Mouse (Mus musculus) C2C12 (cell line): Measurements from ENCODE around the gene Rad9b.

Experiments
- CEBPB ChIP-seq: IDR thresholded peaks from one replicate; pipeline ENCODE4 v1.6.1; 2011; ENCODE audit warnings: low read depth, mild to moderate bottlenecking, control low read depth, moderate library complexity
- CTCF ChIP-seq: IDR thresholded peaks from one replicate; pipeline ENCODE4 v1.5.1; 2011; ENCODE audit not compliant: control insufficient read depth, insufficient read depth, insufficient read length
- FOSL1 ChIP-seq: IDR thresholded peaks from one replicate; pipeline ENCODE4 v1.8.0; 2011; ENCODE audit warnings: mild to moderate bottlenecking, low read length; ENCODE audit not compliant: poor library complexity, insufficient read depth, severe bottlenecking
- MAX ChIP-seq: IDR thresholded peaks from one replicate; pipeline ENCODE4 v1.6.1; 2011; ENCODE audit warnings: mild to moderate bottlenecking, control low read depth
- MYOD1 ChIP-seq: IDR thresholded peaks from one replicate; pipeline ENCODE4 v1.6.1; 2011; ENCODE audit warnings: low read depth; ENCODE audit not compliant: control insufficient read depth, insufficient read length
- MYOG ChIP-seq: IDR thresholded peaks from one replicate; pipeline ENCODE4 v1.6.1; 2011; ENCODE audit not compliant: control insufficient read depth, insufficient read length; ENCODE audit errors: extremely low read depth
- USF1 ChIP-seq: IDR thresholded peaks from one replicate; pipeline ENCODE4 v1.6.1; 2011; ENCODE audit warnings: low read depth, mild to moderate bottlenecking, control low read depth, moderate library complexity

GRCm38 (mm10) chr5:122317329-122318045 is 36.5 kb downstream of the Rad9b start:
- TF ChIP-seq CTCF (no peak), MYOG (no peak), USF1 (no peak), MYOD1 (no peak), CEBPB (no peak), MAX (no peak), FOSL1 (no peak)
